Mouse (Mus musculus): ENCODE data around the gene 2610028H24Rik. TPM values are rescaled to one million over a fixed set of nuclear protein-coding genes. Genes with fewer than 3 reads are reported as not detected.

The 2610028H24Rik gene
- polyA plus RNA-seq (2016; fragmentation: Nextera tagmentation; extraction: Ambion mirVana), result not detected in 2 replicates

DNA sequence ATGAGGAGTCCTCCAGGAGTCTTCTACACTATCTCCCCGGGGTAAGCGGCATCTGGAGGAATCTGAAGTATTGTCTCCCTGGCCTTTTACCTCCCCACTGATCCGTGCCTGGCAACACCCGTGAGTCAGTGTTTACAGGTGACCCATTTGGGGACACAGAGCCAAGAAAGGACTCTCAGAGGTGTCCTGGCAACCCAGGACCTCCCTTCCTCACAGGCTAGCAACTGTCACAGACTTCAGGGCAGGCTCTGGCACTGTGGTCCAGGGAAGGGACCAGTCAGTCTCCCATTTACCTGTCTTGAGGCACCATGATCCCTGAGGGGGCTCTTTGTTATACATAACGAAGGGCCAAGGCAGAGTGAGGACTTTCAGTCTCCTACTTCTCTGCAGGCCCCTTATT is at the start of gene 2610028H24Rik:
Gene 2610028H24Rik (plus strand): TSS at position 231 of the 400 bp plus-strand sequence.
- Histone ChIP-seq H3K4me1 (peaks cover 42% of the 10 kb centered on the region), H3K9ac (no peak within 1 kb of the TSS), H3K4me3 (no peak within 1 kb of the TSS), H3K27me3 (replicated peaks) (no peaks in the 10 kb centered on the region), H3K9me3 (replicated peaks) (no peaks in the 10 kb centered on the region), H3K36me3 (no peaks in the 10 kb centered on the region), H3K4me2 (no peak within 1 kb of the TSS), H3K27ac (no peak within 1 kb of the TSS)
- ATAC-seq, result no peak
- WGBS (ENCODE audit: insufficient replicate concordance), result 70% methylated on average over 5 of the region's 5 CpGs

GRCm38 (mm10) chr10:76408520-76408919 is 40.4 kb upstream of the 2610028H24Rik start:
- no peaks in the 10 kb centered on the region for H3K9me3 ChIP-seq (replicated peaks)
- H3K4me2 ChIP-seq, result no peak overlapping the region
- no peak overlapping the region for H3K27ac ChIP-seq
- H3K4me3 ChIP-seq, result no peak overlapping the region
- peaks cover 98% of the 10 kb centered on the region for H3K36me3 ChIP-seq
- no peak for ATAC-seq
- no peaks in the 10 kb centered on the region for H3K27me3 ChIP-seq (replicated peaks)
- no peak overlapping the region for H3K9ac ChIP-seq
- 93% methylated on average over 10 of the region's 10 CpGs for WGBS (ENCODE audit: insufficient replicate concordance)
- no peaks in the 10 kb centered on the region for H3K4me1 ChIP-seq

DNA sequence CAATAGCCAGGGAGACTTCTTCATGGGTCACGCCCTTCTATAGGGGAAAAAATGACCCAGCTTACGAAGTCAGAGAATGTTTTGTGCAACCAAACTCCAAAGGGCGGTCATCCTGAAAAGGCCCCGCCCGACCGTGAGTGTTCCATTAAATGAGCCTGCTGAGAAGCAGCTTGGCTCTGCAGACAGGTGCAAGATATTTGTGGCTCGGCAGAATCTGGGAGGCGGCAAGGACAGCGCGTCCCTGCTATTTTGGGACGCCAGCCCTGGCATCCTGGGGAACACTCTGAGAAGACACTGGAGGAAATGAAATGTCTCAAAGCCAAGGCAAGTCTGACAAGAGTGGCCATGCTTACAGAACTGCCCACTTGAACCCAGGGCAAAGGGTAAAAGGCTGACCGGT is 32.1 kb upstream of the 2610028H24Rik start:
- no peak for ATAC-seq
- Histone ChIP-seq H3K4me1 (no peaks in the 10 kb centered on the region), H3K9ac (no peak overlapping the region), H3K36me3 (peaks cover 100% of the 10 kb centered on the region), H3K27ac (no peak overlapping the region), H3K4me2 (no peak overlapping the region), H3K4me3 (no peak overlapping the region), H3K27me3 (replicated peaks) (no peaks in the 10 kb centered on the region), H3K9me3 (replicated peaks) (no peaks in the 10 kb centered on the region)
- 91% methylated on average over 12 of the region's 12 CpGs for WGBS (ENCODE audit: insufficient replicate concordance)

DNA sequence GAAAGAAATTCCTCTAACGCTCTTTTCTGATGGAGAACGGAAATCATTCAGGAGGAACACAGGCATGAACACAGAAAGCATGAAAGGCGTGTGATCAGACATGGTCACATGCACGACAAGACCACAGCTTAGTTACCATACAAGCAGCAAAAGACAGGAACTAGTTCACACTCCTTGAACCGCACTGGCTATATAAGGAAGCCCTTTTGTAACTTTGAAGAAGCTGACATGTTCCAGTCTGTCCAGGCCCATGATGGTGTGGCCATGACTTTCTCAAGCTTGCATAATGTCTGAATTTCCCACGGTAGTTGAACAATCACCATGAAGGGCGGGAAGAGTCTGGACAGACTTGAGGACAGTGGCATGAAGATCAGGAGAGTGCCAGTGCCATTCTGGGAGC is 23.2 kb upstream of the 2610028H24Rik start:
- Histone ChIP-seq H3K4me3 (no peak overlapping the region), H3K27me3 (replicated peaks) (no peaks in the 10 kb centered on the region), H3K9ac (no peak overlapping the region), H3K27ac (no peak overlapping the region), H3K4me1 (no peaks in the 10 kb centered on the region), H3K4me2 (no peak overlapping the region), H3K36me3 (peaks cover 97% of the 10 kb centered on the region), H3K9me3 (replicated peaks) (no peaks in the 10 kb centered on the region)
- 90% methylated on average over 7 of the region's 7 CpGs for WGBS (ENCODE audit: insufficient replicate concordance)
- ATAC-seq, result no peak

DNA sequence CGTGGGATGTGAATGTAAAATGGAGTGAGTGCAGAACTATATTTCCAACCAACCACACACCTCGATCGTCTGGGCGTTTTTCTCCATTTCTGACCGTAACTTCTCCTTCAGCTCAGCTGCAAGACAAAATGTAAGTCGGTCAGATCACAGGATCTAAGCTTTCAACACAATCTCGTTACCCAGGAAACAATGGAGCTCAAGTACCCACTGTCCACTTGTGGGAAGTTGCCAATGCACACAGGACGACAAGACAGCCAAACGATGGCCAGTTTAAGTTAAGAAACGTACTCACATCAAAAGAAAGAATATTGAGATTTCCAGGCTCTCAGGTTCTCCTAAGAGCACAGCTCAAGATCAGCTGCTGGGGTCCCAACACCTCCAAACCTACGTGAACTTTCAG is 15.0 kb upstream of the 2610028H24Rik start:
- WGBS (ENCODE audit: insufficient replicate concordance), result 87% methylated on average over 11 of the region's 11 CpGs
- no peak for ATAC-seq
- H3K4me3 ChIP-seq, result no peak overlapping the region
- H3K27ac ChIP-seq, result no peak overlapping the region
- no peak overlapping the region for H3K4me2 ChIP-seq
- no peaks in the 10 kb centered on the region for H3K4me1 ChIP-seq
- H3K27me3 ChIP-seq (replicated peaks), result no peaks in the 10 kb centered on the region
- no peaks in the 10 kb centered on the region for H3K9me3 ChIP-seq (replicated peaks)
- H3K36me3 ChIP-seq, result peaks cover 99% of the 10 kb centered on the region
- H3K9ac ChIP-seq, result no peak overlapping the region

GRCm38 (mm10) chr10:76439107-76439890 is 9.6 kb upstream of the 2610028H24Rik start:
- no peak overlapping the region for H3K27ac ChIP-seq
- H3K9me3 ChIP-seq (replicated peaks), result no peaks in the 10 kb centered on the region
- no peak overlapping the region for H3K4me2 ChIP-seq
- no peaks in the 10 kb centered on the region for H3K27me3 ChIP-seq (replicated peaks)
- WGBS (ENCODE audit: insufficient replicate concordance), result 87% methylated on average over 9 of the region's 9 CpGs
- no peak overlapping the region for H3K9ac ChIP-seq
- no peak overlapping the region for H3K4me3 ChIP-seq
- H3K4me1 ChIP-seq, result peaks cover 29% of the 10 kb centered on the region
- ATAC-seq, result no peak
- H3K36me3 ChIP-seq, result peaks cover 71% of the 10 kb centered on the region

DNA sequence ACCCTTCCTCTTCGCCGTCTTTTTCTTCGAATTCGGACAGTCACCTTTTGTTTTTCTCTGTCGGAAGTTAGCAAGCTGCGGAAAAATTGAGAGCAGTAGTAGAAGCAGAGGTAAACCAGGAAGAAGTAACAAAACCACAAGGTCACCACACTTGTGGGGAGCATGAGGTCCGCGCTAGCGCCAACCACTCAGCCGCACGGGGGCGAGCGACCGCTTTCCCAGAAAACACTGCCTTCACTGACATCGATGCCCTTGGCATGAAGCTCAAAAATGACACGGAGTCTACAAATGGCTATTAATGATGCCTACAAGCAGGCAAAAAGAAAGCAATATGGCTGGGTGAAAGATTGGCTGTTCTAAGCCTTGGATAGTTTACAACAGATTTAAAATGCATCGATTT is 8.6 kb upstream of the 2610028H24Rik start, which contains the start of gene AC141477.1:
Gene AC141477.1 (minus strand): TSS at position 164 of the 400 bp plus-strand sequence.
- H3K27me3 ChIP-seq (replicated peaks), result no peaks in the 10 kb centered on the region
- peak within 1 kb of the TSS; percentile 89 for H3K4me3 ChIP-seq
- peak within 1 kb of the TSS; percentile 86 for H3K4me2 ChIP-seq
- H3K36me3 ChIP-seq, result peaks cover 61% of the 10 kb centered on the region
- H3K4me1 ChIP-seq, result peaks cover 36% of the 10 kb centered on the region
- no peak within 1 kb of the TSS for H3K27ac ChIP-seq
- no peak for ATAC-seq
- WGBS (ENCODE audit: insufficient replicate concordance), result 92% methylated on average over 17 of the region's 17 CpGs
- no peaks in the 10 kb centered on the region for H3K9me3 ChIP-seq (replicated peaks)
- peak within 1 kb of the TSS; percentile 86 for H3K9ac ChIP-seq

- Histone ChIP-seq H3K4me2 (peak within 1 kb of the TSS; percentile 86), H3K36me3 (peaks cover 39% of the 10 kb centered on the region), H3K4me3 (peak within 1 kb of the TSS; percentile 89), H3K9me3 (replicated peaks) (no peaks in the 10 kb centered on the region), H3K27me3 (replicated peaks) (no peaks in the 10 kb centered on the region), H3K9ac (peak within 1 kb of the TSS; percentile 86), H3K27ac (peak within 1 kb of the TSS; percentile 99), H3K4me1 (peaks cover 57% of the 10 kb centered on the region)
- WGBS (ENCODE audit: insufficient replicate concordance), result under 1% methylated on average over 77 of the region's 78 CpGs
- ATAC-seq, result peak; percentile 98
Observed at GRCm38 (mm10) chr10:76442178-76443088, 6.4 kb upstream of the 2610028H24Rik start, which contains the start of gene Pcnt. Gene Pcnt, minus strand, starts transcription at chr10:76442786.

GRCm38 (mm10) chr10:76445996-76446681 is 2.7 kb upstream of the 2610028H24Rik start:
- peak overlapping the region; percentile 66 for H3K27ac ChIP-seq
- H3K9me3 ChIP-seq (replicated peaks), result no peaks in the 10 kb centered on the region
- no peak for ATAC-seq
- peak overlapping the region; percentile 21 for H3K4me2 ChIP-seq
- peaks cover 3% of the 10 kb centered on the region for H3K36me3 ChIP-seq
- H3K9ac ChIP-seq, result peak overlapping the region; percentile 33
- peaks cover 57% of the 10 kb centered on the region for H3K4me1 ChIP-seq
- H3K27me3 ChIP-seq (replicated peaks), result no peaks in the 10 kb centered on the region
- 20% methylated on average over 4 of the region's 4 CpGs for WGBS (ENCODE audit: insufficient replicate concordance)
- H3K4me3 ChIP-seq, result no peak overlapping the region

DNA sequence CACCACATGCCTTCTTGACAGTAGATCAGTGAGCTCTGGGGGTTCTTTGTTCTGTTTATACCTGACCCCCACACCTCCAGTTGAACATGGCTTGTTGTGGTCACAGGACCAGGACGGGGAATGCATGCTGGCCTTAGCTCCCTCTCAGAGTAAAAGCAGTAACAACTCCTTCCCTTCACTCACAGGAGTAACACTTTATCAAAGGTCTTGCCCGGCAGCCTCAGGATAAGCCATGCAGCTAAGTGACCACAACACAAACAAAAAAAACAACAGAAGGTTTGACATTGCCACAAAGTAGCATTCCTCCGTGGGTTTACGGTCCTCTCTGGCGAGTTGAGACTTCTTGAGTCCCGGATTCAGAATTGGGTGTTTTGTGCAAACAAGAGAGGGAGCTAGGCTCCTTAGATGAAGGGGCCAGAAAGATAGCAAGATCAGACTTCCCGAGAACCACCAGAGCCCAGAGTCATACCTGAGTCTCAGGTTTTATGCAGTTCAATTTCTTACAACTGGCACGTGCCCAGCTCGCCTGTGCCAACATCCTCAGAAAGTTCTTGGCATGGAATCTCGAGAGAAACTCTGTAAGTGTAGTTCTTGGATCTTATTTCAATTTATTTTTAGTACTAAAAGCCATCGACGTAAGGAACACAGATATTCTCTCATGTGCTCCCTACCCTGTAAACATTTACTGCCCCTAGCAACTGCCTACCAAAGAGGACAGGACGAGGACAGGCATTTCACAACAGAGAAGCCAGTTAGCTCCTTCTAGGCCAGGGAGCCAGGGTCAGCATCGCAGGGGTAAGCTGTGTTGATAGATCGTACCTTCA is 1.3 kb upstream of the 2610028H24Rik start:
- no peak for ATAC-seq
- Histone ChIP-seq H3K9me3 (replicated peaks) (no peaks in the 10 kb centered on the region), H3K36me3 (no peaks in the 10 kb centered on the region), H3K4me3 (no peak overlapping the region), H3K27me3 (replicated peaks) (no peaks in the 10 kb centered on the region), H3K9ac (0 out of 2 replicates have a peak overlapping the region, but pooled peaks have one; percentile 2), H3K4me1 (peaks cover 51% of the 10 kb centered on the region), H3K27ac (peak overlapping the region; percentile 66; the same call in 1 of the 2 replicates), H3K4me2 (no peak overlapping the region)
- WGBS (ENCODE audit: insufficient replicate concordance), result 67% methylated on average over 15 of the region's 15 CpGs

GRCm38 (mm10) chr10:76455289-76455688 is 6.4 kb downstream of the 2610028H24Rik start:
- WGBS (ENCODE audit: insufficient replicate concordance), result 45% methylated on average over 5 of the region's 5 CpGs
- H3K27me3 ChIP-seq (replicated peaks), result 0 out of 2 replicates have a peak, but pooled peaks cover 4% of the 10 kb centered on the region
- H3K4me3 ChIP-seq, result no peak overlapping the region
- H3K9ac ChIP-seq, result no peak overlapping the region
- no peaks in the 10 kb centered on the region for H3K4me1 ChIP-seq
- peaks cover 3% of the 10 kb centered on the region; the same call in 1 of the 2 replicates for H3K36me3 ChIP-seq
- H3K27ac ChIP-seq, result no peak overlapping the region
- peaks cover 14% of the 10 kb centered on the region for H3K9me3 ChIP-seq (replicated peaks)
- H3K4me2 ChIP-seq, result no peak overlapping the region
- ATAC-seq, result no peak

Data from liver, embryonic 12.5 days (tissue).